Mouse (Mus musculus): ENCODE data around the gene Cnmd. TPM values are rescaled to one million over a fixed set of nuclear protein-coding genes. Genes with fewer than 3 reads are reported as not detected.

Cnmd gene
- total RNA-seq, 2 experiments from 2014 or later: 1.5 to 1.8 TPM

DNA sequence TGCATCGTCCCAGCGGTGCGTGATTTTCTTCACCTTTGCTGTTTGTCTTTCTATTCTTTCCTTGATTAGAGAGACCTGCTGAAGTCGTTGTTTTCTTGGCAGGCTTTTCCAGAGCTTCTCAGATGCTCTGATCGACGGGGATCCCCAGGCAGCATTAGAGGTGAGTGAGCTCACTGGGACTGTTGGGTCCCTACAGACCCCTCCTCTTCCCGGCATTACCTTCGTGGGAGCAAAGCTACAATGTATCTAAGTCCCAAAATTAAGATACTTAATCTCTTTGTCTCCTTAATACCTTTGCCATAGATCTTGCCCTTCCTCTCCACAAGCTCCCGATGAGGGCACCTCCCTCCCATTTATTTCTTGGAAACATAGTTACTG, 74.1 kb downstream of the Cnmd start:
- peak overlapping the region; percentile 68 for H3K4me3 ChIP-seq
- TF ChIP-seq CTCF (conservative IDR thresholded peaks at IDR 0.05): no peak
- H3K27ac ChIP-seq: peak overlapping the region; percentile 99
- DNase-seq (ENCODE audit: low spot score in 2 of 2): no peak

Other genes with a start within 250 kb of the Cnmd start
- 10 to 100 TPM; 39.9 to 44.0 TPM for gene Kbtbd7, start 235.7 kb downstream of the Cnmd start, total RNA-seq (2021)
- gene Kbtbd6, start 210.3 kb downstream of the Cnmd start, total RNA-seq (2021): 1 to 10 TPM in 1 of 2 experiments, under 1 TPM in 1; 0.91 to 1.2 TPM
- 1 to 10 TPM; 4.6 to 4.8 TPM for gene Elf1, start 181.0 kb downstream of the Cnmd start, total RNA-seq (2021)
- gene Wbp4, start 180.7 kb downstream of the Cnmd start, total RNA-seq (2021): 10 to 100 TPM; 50.4 to 52.8 TPM
- 10 to 100 TPM; 89.7 to 92.1 TPM for gene Sugt1, start 74.5 kb downstream of the Cnmd start, total RNA-seq (2021)
- gene Pcdh8, start 109.1 kb upstream of the Cnmd start, total RNA-seq (2021): 10 to 100 TPM; 75.7 to 81.7 TPM